Mouse (Mus musculus): ENCODE results near the gene Cyp4f14. TPM values are rescaled to one million over a fixed set of nuclear protein-coding genes. Genes with fewer than 3 reads are reported as not detected.
"Not testable (repeated sequence)": the region's sequence is repeated elsewhere in the genome, so short reads cannot be mapped to it uniquely, and the experiment has no call there.

The Cyp4f14 gene
- polyA plus RNA-seq, 1 experiment from 2014 or later = not detected

DNA sequence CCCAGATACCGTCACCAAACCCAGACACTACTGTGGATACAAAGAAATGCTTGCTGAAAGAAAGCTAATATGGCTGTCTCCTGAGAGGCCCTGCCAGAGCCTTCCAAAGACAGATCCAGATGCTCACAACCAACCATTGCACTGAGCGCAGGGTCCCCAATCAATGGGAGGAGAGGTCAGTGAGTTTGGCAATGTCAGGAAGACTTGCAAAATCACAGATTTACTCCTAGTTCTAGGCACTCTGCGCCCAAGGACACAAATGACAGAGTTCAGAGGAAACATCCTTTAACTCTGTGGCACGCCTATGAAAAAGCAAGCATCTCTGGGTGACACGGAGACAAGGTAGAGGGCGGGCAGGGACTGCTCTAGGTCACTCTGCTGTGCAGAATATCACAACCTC is 27.5 kb downstream of the Cyp4f14 start:
- DNase-seq (ENCODE audit: low spot score) = no peak
- 93% methylated on average over 6 of the region's 6 CpGs for WGBS

DNA sequence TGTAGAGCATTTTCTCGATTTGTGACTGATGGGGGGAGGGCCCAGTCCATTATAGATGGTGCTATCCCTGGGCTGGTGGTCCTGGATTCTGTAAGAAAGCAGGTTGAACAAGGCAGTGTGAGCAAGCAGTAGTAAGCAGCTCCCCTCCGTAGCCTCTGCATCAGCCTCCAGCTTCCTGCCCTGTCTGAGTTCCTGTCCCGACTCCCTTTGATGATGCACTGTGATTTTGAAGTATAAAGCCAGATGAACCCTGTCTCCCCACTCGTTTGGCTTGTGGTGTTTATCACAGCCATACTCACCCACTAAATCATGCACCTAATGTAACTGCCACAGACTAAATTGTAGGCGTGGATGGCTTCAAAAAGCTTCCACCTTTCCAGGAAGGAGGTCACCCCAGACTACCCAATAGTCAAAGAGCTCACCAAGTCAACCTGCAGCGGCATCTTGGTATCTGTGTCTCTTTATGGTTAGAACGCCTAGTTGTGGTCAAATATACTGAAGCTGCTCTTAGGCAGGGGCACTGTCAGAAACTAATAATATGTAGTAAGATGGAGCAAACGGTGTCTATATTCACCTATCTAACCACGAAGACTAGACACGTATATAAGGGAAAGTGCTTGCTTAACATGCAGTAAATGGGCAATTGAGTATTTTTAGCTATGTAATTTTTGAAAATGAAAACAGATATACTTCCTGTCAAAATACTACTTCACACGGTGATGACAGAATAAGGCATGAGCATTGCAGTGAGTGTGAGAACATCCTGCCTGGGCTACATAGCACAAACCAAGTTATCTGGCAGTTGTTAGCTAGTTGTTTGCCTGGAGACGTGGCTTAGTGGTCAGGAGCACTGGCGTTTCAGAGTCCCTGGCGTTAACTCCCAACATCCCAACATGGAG is 36.6 kb downstream of the Cyp4f14 start:
- 0 out of 2 replicates have a peak, but pooled peaks cover 3% of the 10 kb centered on the region for H3K9me3 ChIP-seq (replicated peaks)
- peaks cover 69% of the 10 kb centered on the region for H3K36me3 ChIP-seq
- 0 out of 2 replicates have a peak, but pooled peaks cover 4% of the 10 kb centered on the region for H3K27me3 ChIP-seq (ENCODE audit: low read depth, poor library complexity, severe bottlenecking)
- no peak for DNase-seq (ENCODE audit: low spot score)
- H3K4me1 ChIP-seq = no peaks in the 10 kb centered on the region
- H3K27ac ChIP-seq (replicated peaks) = no peak overlapping the region
- WGBS = 90% methylated on average over 14 of the region's 14 CpGs
- no peak overlapping the region for H3K4me3 ChIP-seq

More for the DNA sequence above, 27.5 kb downstream of the Cyp4f14 start:
- H3K9me3 ChIP-seq (replicated peaks) = no peaks in the 10 kb centered on the region
- H3K27ac ChIP-seq (replicated peaks) = no peak overlapping the region
- no peak overlapping the region for H3K4me3 ChIP-seq
- no peaks in the 10 kb centered on the region for H3K27me3 ChIP-seq (ENCODE audit: low read depth, poor library complexity, severe bottlenecking)
- peaks cover 19% of the 10 kb centered on the region for H3K4me1 ChIP-seq
- peaks cover 31% of the 10 kb centered on the region for H3K36me3 ChIP-seq

DNA sequence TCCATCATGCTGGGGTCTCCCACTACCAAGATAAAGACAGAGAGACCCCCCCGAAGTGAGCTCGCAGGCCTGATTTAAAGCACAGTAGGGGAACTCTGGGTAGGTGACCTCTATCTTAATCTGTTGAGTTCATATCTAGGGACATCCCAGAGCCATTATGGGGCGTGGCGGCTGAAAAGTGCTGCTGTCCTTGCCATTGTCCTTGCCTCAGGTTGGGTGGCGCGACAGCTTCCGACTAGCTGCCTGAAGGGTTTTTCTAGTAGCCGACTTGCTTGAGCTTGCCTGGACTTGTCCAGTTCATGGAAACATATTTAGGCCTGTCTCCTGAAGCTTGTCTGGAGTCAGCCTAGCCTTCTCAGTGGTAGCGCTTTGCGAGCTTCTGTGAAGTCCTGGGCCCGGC is 38.4 kb downstream of the Cyp4f14 start:
- 95% methylated on average over 11 of the region's 11 CpGs for WGBS

DNA sequence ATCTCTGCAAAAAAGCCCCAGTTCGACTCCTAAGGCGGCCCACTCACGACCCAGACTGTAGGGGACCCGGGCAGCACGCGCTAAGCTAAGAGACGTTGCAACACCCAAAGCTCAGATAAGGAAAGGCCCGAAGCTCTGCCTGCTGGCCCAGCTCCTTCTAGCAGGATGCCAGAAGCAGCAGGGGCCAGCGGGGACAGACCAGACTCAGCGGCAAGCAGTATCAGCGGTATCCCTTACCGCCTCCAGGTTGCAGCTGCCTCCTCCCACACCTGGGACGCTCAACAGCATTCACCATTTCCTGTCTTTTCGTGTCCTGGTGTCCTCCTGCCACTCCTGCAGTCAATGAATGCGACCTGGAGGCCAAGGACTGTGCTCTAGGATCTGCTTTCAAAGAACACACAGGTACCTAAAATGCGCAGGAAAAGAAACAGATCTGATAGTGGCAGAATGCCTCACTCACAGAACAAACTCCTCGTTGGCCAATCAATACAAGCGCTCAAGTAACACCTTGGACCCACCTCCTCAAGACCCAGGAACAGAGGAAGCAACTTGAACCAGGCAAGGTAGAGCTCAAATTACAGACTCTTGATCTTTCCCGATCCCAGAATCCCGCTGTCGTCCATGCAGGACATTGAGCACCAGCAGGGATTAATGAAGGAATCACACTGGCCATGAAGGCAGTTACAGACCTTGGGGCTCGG is 39.5 kb downstream of the Cyp4f14 start:
- Histone ChIP-seq H3K27ac (replicated peaks) (no peak overlapping the region), H3K36me3 (peaks cover 40% of the 10 kb centered on the region), H3K4me3 (no peak overlapping the region), H3K9me3 (replicated peaks) (0 out of 2 replicates have a peak, but pooled peaks cover 3% of the 10 kb centered on the region), H3K27me3 (ENCODE audit: low read depth, poor library complexity, severe bottlenecking) (0 out of 2 replicates have a peak, but pooled peaks cover 4% of the 10 kb centered on the region), H3K4me1 (no peaks in the 10 kb centered on the region)
- DNase-seq (ENCODE audit: low spot score) = no peak
- 13% methylated on average over 22 of the region's 22 CpGs for WGBS

More for the DNA sequence above, 38.4 kb downstream of the Cyp4f14 start:
- Histone ChIP-seq H3K4me1 (no peaks in the 10 kb centered on the region), H3K4me3 (no peak overlapping the region), H3K9me3 (replicated peaks) (0 out of 2 replicates have a peak, but pooled peaks cover 3% of the 10 kb centered on the region), H3K27ac (replicated peaks) (no peak overlapping the region), H3K27me3 (ENCODE audit: low read depth, poor library complexity, severe bottlenecking) (0 out of 2 replicates have a peak, but pooled peaks cover 4% of the 10 kb centered on the region), H3K36me3 (peaks cover 51% of the 10 kb centered on the region)
- no peak for DNase-seq (ENCODE audit: low spot score)

DNA sequence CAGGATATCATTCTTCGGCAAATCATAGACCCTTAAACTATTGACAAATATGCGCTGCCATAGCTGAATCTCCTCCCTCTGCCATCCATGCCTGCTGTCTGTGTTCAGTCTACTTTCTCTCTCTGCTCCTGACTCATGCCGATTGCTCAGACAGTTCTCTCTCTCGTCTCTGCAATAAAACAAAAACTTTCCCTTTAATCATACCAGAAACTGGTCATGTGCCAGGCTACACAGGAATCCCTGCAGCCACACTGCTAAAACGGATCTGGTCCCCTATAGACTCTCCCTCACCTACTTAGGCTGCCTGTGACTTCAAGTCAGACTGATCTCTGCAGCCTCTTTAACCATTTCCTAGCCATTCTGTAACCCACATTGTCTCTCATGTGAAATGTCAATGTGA is 44.4 kb downstream of the Cyp4f14 start:
- no peaks in the 10 kb centered on the region for H3K36me3 ChIP-seq
- 79% methylated on average over 5 of the region's 5 CpGs for WGBS
- no peak overlapping the region for H3K4me3 ChIP-seq
- H3K27me3 ChIP-seq (ENCODE audit: low read depth, poor library complexity, severe bottlenecking) = no peaks in the 10 kb centered on the region
- DNase-seq (ENCODE audit: low spot score) = no peak
- peaks cover 3% of the 10 kb centered on the region; the same call in 1 of the 2 replicates for H3K9me3 ChIP-seq (replicated peaks)
- H3K4me1 ChIP-seq = no peaks in the 10 kb centered on the region
- no peak overlapping the region for H3K27ac ChIP-seq (replicated peaks)

DNA sequence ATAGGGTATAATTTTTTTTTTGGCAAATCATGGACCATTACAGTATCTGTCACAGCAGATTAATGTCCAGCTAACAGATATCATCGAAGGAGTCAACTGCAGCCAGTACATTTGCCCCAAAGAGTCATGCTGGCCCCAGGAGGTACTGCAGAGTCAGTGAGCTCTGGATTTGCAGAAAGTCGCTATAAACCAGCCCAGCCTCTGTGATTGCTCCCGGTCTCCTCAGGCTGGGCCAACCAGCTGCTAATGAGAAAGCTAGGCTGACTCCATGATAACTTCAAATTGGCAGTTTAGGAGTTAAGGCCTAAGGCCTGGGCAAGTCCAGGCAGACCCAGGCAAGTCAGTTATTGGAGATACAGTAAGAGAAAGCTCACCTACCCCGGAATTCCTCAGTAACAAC is 45.1 kb downstream of the Cyp4f14 start:
- no peaks in the 10 kb centered on the region for H3K4me1 ChIP-seq
- peaks cover 3% of the 10 kb centered on the region; the same call in 1 of the 2 replicates for H3K9me3 ChIP-seq (replicated peaks)
- H3K27me3 ChIP-seq (ENCODE audit: low read depth, poor library complexity, severe bottlenecking) = no peaks in the 10 kb centered on the region
- no peak overlapping the region for H3K27ac ChIP-seq (replicated peaks)
- WGBS = 83% methylated on average over 4 of the region's 4 CpGs
- H3K4me3 ChIP-seq = no peak overlapping the region
- DNase-seq (ENCODE audit: low spot score) = no peak
- H3K36me3 ChIP-seq = no peaks in the 10 kb centered on the region

DNA sequence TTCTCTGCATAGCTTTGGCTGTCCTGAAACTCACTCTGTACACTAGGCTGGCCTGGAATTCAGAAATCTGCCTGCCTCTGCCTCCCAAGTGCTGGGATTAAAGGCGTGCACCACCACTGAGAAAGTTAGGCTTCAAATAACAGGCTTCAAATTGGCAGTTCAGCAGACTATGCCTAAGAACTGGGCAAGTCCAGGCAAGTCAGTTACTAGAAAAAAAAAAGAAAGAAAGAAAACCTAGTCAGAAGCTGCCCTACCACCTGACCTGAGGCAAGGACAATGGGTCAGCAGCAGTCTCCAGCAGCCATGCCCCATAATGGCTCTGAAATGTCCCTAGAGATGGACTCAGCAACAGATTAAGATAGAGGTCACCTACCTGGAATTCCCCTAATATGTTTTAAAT is 45.7 kb downstream of the Cyp4f14 start:
- H3K4me1 ChIP-seq = no peaks in the 10 kb centered on the region
- 97% methylated on average over 1 of the region's 1 CpGs for WGBS
- peaks cover 3% of the 10 kb centered on the region; the same call in 1 of the 2 replicates for H3K9me3 ChIP-seq (replicated peaks)
- H3K27ac ChIP-seq (replicated peaks) = no peak overlapping the region
- H3K36me3 ChIP-seq = no peaks in the 10 kb centered on the region
- no peak overlapping the region for H3K4me3 ChIP-seq
- no peak for DNase-seq (ENCODE audit: low spot score)
- H3K27me3 ChIP-seq (ENCODE audit: low read depth, poor library complexity, severe bottlenecking) = no peaks in the 10 kb centered on the region

DNA sequence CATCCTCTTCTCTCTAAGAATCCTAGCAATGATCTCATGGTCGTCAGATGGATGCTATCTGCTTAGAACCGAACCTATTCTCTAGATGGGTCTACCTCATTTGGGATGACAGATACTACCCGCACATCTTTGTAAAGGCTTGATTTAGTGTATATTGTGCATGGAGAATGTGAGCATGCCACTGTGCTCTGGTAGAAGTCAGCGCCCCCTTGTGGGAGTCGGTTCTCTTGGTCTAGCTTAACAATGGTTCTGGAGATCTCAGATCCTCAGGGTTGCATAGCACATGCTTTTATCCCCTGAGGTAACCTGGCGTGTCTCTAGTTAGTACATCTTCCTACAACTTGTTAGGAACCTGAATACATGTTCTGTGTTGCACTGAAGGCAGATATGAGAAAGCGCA is 49.9 kb downstream of the Cyp4f14 start:
- H3K4me1 ChIP-seq = peaks cover 21% of the 10 kb centered on the region; the same call in 1 of the 2 replicates
- H3K9me3 ChIP-seq (replicated peaks); H3K27me3 ChIP-seq (ENCODE audit: low read depth, poor library complexity, severe bottlenecking); H3K4me3 ChIP-seq; H3K36me3 ChIP-seq; DNase-seq (ENCODE audit: low spot score); H3K27ac ChIP-seq (replicated peaks): not testable (repeated sequence)
- 56% methylated on average over 5 of the region's 7 CpGs for WGBS

DNA sequence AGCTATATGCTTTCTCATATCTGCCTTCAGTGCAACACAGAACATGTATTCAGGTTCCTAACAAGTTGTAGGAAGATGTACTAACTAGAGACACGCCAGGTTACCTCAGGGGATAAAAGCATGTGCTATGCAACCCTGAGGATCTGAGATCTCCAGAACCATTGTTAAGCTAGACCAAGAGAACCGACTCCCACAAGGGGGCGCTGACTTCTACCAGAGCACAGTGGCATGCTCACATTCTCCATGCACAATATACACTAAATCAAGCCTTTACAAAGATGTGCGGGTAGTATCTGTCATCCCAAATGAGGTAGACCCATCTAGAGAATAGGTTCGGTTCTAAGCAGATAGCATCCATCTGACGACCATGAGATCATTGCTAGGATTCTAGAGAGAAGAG is 60.4 kb downstream of the Cyp4f14 start:
- H3K4me1 ChIP-seq; H3K27ac ChIP-seq (replicated peaks); H3K9me3 ChIP-seq (replicated peaks); DNase-seq (ENCODE audit: low spot score); H3K36me3 ChIP-seq; H3K27me3 ChIP-seq (ENCODE audit: low read depth, poor library complexity, severe bottlenecking); H3K4me3 ChIP-seq: not testable (repeated sequence)
- WGBS = 73% methylated on average over 4 of the region's 6 CpGs

Other genes with a start within 250 kb of the Cyp4f14 start
- gene Cyp4f15, start 231.7 kb downstream of the Cyp4f14 start, polyA plus RNA-seq (2016; fragmentation: Nextera tagmentation; extraction: Ambion mirVana) = 1.8 and 1.9 TPM in 2 replicates
- 49.4 and 52.8 TPM in 2 replicates for gene Zfp871, start 129.1 kb downstream of the Cyp4f14 start, polyA plus RNA-seq (2016; fragmentation: Nextera tagmentation; extraction: Ambion mirVana)
- gene Zfp811, start 107.4 kb downstream of the Cyp4f14 start, polyA plus RNA-seq (2016; fragmentation: Nextera tagmentation; extraction: Ambion mirVana) = 30.1 and 44.5 TPM in 2 replicates
- gene Zfp799, start 87.1 kb downstream of the Cyp4f14 start, polyA plus RNA-seq (2016; fragmentation: Nextera tagmentation; extraction: Ambion mirVana) = 12.1 and 12.8 TPM in 2 replicates
- 7.9 and 8.9 TPM in 2 replicates for gene Zfp870, start 25.7 kb downstream of the Cyp4f14 start, polyA plus RNA-seq (2016; fragmentation: Nextera tagmentation; extraction: Ambion mirVana)
- 1.6 and 2.9 TPM in 2 replicates for gene Cyp4f13, start 30.1 kb upstream of the Cyp4f14 start, polyA plus RNA-seq (2016; fragmentation: Nextera tagmentation; extraction: Ambion mirVana)
- gene Zfp472, start 48.5 kb upstream of the Cyp4f14 start, polyA plus RNA-seq (2016; fragmentation: Nextera tagmentation; extraction: Ambion mirVana) = 11.5 and 13.2 TPM in 2 replicates
- 15.3 and 16.9 TPM in 2 replicates for gene Zfp952, start 75.8 kb upstream of the Cyp4f14 start, polyA plus RNA-seq (2016; fragmentation: Nextera tagmentation; extraction: Ambion mirVana)
- gene Zfp763, start 116.1 kb upstream of the Cyp4f14 start, polyA plus RNA-seq (2016; fragmentation: Nextera tagmentation; extraction: Ambion mirVana) = 16.8 and 18.5 TPM in 2 replicates
- not detected in 2 replicates for gene 4921501E09Rik, start 150.7 kb upstream of the Cyp4f14 start, polyA plus RNA-seq (2016; fragmentation: Nextera tagmentation; extraction: Ambion mirVana)
- gene Zfp563, start 172.0 kb upstream of the Cyp4f14 start, polyA plus RNA-seq (2016; fragmentation: Nextera tagmentation; extraction: Ambion mirVana) = 6.6 and 8.1 TPM in 2 replicates
- 0.06 TPM in 1 of 2 replicates, not detected in the other for gene Morc2b, start 222.3 kb upstream of the Cyp4f14 start, polyA plus RNA-seq (2016; fragmentation: Nextera tagmentation; extraction: Ambion mirVana)

All from midbrain, embryonic 10.5 days (tissue).